Mouse (Mus musculus): Measurements from ENCODE around the gene Eps8.
"Not testable (repeated sequence)": the region's sequence is repeated elsewhere in the genome, so short reads cannot be mapped to it uniquely, and the experiment has no call there.

Gene Eps8

GRCm38 (mm10) chr6:137482891-137483290 is 171.8 kb downstream of the Eps8 start:
- DNase-seq (ENCODE audit: low spot score in 2 of 2), result no peak

- not testable (repeated sequence) for DNase-seq (ENCODE audit: low spot score in 2 of 2)
Measured at GRCm38 (mm10) chr6:137475695-137476094, 179.0 kb downstream of the Eps8 start.

DNA sequence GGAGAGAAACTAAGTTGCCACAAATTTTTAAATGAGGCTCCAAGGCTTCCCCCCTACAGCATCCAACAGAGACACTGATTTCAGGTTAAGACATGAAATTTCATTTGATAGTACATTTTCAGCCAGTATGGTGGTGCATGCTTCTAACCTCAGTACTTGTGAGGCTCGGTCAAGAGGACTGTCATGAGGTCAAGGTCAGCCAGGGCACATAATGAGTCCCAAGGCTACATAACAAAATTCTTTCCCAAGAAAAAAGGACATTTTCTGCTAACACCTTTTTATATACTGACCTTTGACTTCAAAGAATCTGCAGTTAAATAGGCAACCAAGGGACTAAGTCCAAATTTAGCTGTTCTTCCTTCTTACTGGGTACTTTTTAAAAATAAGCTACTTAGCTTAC is 181.2 kb downstream of the Eps8 start:
- no peak for DNase-seq (ENCODE audit: low spot score in 2 of 2)

GRCm38 (mm10) chr6:137472129-137472528 is 182.5 kb downstream of the Eps8 start:
- no peak for DNase-seq (ENCODE audit: low spot score in 2 of 2)

- no peak for DNase-seq (ENCODE audit: low spot score in 2 of 2)
Measured at GRCm38 (mm10) chr6:137470901-137471598, 183.6 kb downstream of the Eps8 start.

DNA sequence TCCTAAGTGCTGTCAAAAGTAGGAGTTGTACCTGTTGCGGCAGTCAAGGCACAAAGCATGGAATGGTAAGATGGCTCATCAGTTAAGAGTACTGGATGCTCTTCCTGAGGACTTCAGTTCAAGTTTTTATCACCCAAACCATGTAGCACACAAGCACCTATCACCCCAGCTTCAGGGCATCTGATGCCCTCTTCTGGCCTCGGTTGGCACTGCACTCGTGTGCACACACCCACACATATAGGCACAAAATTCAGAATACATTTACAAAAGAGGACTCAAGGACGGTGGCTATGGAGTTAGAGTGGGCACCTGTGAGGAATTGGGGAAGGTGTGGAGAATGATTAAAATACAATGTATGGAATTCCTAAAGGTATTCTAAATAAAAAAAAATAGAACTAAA is 185.1 kb downstream of the Eps8 start:
- no peak for DNase-seq (ENCODE audit: low spot score in 2 of 2)

DNA sequence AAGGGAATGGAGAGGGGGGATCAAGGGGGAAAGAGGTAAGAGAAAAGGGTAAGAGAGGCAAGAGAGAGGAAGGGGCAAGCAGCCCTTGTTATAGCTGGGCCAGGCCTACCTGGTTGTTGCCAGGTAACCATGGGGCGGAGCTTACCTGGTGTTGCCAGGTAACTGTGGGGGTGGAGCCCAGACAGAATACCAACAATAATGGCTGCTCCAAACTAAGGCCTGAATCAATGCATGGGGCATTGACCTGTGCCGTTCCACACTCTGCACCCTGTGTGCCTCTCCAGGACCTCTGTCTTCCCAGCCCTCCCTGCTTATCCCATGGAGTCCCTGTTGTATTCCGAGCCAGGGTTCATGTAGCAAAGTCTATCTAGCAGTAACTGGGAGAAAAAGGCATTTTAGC is 187.0 kb downstream of the Eps8 start:
- no peak for DNase-seq (ENCODE audit: low spot score in 2 of 2)

DNA sequence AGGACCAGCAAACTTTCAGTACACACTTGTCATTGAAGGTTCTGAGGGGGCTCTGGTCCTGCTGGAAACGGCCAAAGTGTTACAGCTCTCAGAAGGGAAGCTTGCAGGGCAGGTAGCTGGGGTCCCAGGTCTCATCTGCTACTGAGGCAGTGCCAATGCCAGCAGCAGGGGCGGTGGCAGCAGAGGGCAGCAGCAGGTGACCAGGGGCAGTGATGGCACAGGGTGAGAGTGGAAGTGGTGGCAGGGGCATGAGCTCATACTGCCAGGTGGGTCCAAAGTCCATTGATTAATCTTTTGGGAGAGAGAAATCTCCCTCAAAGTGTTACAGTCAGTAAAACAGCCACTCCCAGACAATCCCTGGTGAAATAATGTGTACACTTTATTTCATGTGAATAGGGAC is 188.4 kb downstream of the Eps8 start:
- no peak for DNase-seq (ENCODE audit: low spot score in 2 of 2)

GRCm38 (mm10) chr6:137465253-137465652 is 189.4 kb downstream of the Eps8 start:
- DNase-seq (ENCODE audit: low spot score in 2 of 2), result no peak

DNA sequence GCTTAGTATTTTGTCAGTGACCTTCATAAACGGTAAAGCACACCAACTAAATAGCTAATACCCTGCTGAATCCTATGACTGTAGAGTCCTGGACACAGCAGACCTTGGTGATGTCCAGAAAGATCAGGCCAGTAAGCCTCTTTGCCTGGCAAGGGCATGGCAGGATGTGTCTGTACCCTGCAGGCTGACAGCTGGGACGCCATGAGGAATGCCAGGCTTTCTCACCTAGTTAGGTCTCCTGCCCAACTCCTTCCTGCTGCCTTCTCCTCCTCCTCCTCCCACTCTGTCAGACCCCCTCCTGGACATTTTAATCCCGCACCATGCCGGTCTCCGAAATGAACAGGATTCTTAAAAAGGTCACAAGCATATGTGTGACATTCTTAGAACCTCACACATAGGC is 190.9 kb downstream of the Eps8 start:
- DNase-seq (ENCODE audit: low spot score in 2 of 2), result no peak

DNA sequence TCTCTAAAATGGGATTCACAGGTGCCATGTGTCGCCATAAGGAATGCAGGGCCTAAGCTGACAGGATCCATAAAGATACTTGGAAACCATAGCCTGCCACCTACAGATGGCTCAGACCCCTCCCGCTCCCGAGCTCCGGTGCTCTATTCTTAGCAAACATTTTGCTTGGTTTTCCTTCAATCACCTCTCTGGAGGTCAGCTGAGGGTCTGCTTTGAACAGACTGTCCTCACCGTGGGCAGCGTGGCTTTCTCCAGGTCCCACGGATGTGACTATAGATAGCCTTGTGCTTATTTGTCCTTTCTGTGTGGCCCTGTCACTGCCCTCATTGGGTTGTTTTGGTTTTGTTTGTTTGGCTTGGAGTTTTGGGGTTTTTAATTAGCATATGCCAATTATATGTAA is 196.5 kb downstream of the Eps8 start:
- DNase-seq (ENCODE audit: low spot score in 2 of 2), result no peak

GRCm38 (mm10) chr6:137457210-137457609 is 197.5 kb downstream of the Eps8 start:
- no peak for DNase-seq (ENCODE audit: low spot score in 2 of 2)

- DNase-seq (ENCODE audit: low spot score in 2 of 2), result no peak
Measured at GRCm38 (mm10) chr6:137456064-137456463, 198.6 kb downstream of the Eps8 start.

DNA sequence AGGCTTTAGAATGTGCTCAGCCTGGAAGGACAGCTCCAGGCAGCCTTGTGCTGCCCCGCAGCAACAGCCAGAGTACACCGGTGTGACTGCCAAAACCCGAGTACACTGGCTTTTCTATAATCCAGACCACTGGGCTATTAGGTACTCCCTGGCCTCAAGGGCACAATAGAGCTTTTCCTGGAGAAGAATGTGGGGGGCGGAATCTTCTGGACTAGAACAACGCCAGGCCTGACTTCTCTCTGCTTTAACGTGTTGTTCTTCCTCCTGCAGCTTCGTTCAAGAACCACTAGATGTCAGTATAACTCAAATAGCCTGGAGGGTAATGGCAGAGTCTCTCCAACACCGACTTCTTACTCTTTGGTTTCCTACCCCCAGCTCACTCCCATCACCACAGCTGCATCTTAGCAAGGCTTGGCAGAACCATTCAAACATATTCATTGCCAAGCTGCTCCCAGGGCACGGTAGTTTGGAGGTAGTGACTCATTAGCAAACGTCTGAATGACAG is 199.1 kb downstream of the Eps8 start:
- peak in 1 of 2 experiments; percentile 12 for DNase-seq (ENCODE audit: low spot score in 2 of 2)

GRCm38 (mm10) chr6:137446116-137446515 is 208.6 kb downstream of the Eps8 start:
- DNase-seq (ENCODE audit: low spot score in 2 of 2), result not testable (repeated sequence)

- DNase-seq (ENCODE audit: low spot score in 2 of 2), result no peak
Measured at GRCm38 (mm10) chr6:137443089-137443488, 211.6 kb downstream of the Eps8 start.

DNA sequence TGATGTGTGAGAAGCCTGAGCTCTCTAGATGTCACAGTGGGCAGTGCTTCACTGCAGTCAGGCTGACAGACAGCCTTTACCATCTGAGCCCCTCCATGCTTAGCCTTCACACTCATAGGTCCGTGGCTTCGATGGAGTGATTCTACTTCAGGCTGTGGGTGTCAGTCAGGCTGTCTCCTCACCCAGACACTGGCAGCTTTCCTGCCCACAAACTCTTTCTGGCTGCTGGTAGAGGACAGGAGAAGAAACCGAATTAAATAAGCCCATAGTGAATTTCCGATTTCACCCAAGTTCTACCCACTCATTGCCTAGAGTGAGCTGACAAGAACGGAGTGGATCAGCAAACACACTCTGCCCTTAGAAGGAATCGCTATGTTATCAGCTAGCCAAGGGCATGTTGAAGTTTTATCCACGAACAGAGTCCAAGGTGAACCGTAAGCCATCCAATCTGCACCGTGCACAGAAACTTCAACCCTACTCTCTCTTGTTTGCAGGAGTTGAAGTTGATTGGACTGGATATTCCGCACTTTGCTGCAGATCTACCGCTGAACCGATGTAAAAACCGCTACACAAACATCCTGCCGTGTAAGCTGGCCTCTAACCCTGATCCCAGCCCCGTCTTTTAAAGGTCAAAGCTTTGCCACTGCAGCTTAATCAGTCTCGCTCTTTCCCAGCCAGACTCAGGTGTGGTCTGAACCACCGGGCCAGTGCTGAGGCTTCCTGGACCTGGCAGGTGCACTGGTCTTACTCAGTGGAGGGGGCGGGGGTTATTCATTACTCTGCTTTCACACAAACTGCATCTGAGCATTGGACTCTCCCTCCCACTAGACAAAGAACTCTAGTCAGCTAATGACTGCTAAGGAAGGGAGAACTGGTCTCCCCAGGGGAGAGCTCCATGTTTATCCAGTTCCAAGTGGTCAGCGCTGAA is 213.9 kb downstream of the Eps8 start:
- DNase-seq (ENCODE audit: low spot score in 2 of 2), result no peak

- DNase-seq (ENCODE audit: low spot score in 2 of 2), result no peak
Measured at GRCm38 (mm10) chr6:137437902-137438580, 216.6 kb downstream of the Eps8 start.

DNA sequence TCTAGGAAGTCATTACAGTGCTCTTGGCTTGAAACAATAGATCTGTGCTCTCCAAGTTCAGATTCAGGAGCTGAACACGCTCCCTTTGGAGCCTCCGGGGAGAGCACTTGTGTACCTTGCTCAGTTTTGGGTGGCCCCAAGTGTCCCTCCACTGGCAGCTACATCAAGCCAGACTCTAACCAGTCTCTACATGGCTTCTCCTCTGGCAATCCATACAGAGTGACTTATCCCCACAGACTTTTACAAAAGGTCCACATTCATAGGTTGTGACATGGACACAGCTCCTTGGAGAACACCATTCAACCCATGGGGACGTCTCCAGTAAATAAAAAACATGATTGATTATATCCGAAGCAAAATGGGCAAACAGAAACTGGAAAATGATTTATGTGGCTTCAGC is 217.2 kb downstream of the Eps8 start:
- no peak for DNase-seq (ENCODE audit: low spot score in 2 of 2)

- DNase-seq (ENCODE audit: low spot score in 2 of 2), result no peak
Measured at GRCm38 (mm10) chr6:137433521-137434137, 221.0 kb downstream of the Eps8 start.

Measured in natural killer cell, adult 2 months (primary cell).